Mouse (Mus musculus) liver, embryonic 14.5 days (tissue): ENCODE results near the gene Slc18a2.

ENCODE experiments used
- CTCF ChIP-seq: IDR thresholded peaks from 2 replicates; pipeline ENCODE4 v1.5.1; 2016; ENCODE audit warnings: antibody characterized with exemption, low read depth, control low read depth
- EP300 ChIP-seq: IDR thresholded peaks from 2 replicates; pipeline ENCODE4 v1.6.1; 2016; ENCODE audit warnings: antibody characterized with exemption, low read depth

DNA sequence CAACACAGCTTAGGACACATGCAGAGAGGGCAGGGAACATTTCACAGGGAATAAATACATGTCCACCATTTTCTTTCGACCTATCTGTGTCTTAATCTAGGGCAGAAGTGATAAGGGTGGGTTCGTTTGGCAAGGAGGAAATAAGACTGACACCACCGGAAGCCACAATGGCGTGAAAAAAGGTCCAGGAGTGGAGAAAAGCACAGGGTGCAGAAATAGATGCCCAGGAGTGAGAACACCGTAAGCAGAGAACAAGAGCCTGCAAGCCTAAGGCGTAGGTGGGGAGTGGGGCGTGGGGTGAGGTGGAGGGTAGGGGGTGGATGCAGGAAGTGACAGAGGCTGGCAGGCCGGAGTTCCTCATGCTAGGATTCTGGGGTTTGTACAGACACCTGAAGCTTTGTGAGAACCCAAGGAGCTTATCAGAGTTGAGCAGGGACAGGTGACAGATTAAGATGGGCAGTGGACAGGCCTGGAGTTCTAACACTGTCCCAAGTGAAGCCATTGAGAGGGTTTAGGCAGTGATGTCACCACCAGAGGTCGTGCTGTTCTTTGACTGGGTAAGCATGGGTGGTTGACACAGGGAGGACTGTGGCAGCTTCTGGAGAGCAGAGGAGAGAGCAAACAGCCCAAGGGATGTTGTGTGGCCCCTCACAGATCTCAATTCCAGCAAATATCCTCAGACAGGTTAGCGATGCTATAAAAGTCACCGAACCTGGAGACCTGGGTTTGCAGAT, 12.0 kb upstream of the Slc18a2 start:
- peak; percentile 47 for TF ChIP-seq CTCF
- no peak for TF ChIP-seq EP300
